Comparison of ENCODE assay signal across 16 mouse cellular contexts in the genomic region with DNA sequence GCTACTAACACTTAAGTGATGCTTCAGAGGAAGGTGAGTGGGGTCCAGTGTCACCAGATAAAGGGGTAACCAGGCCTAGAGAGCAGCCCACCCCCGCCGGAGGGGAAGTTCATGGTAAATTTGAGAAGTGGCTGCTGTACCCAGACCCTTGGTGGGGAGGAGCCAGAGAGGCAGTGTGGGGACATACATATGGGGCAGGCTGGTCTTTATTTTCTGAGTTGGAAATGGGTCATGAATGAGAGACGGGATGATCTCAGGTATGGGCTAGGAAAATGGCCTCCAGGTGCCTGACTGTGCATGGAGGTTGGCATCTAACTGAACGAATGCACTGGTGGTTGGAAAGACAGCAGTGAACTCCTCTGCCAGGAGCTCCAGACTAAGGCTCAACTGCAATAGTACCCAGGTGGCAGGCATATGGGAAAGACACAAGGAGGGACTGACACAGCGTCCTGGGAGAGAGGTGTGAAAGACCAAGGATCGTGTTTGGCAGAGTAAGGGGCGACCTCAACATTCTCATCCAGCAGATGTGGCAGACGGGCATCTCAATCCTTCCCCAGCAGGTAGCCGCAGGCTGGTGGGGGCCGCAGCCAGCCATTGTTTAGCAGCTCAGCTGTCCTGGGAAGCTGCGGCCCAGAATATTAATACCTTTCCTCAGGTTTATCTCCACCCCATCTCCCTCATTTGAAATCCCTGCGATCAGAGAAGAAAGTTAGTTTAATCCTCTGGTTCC.
DNase-seq lines count a peak whose midpoint lies in the region; ATAC-seq lines count a peak whose summit lies in the region.
"Had no signal": no experiment of that assay in that cellular context is flagged by ENCODE, and none has a peak within 500 bp of the region (broad histone marks: within the 10 kb centered on the region; RNA-seq: fewer than 3 reads in every experiment).

No protein-coding gene starts in this region.

- H3K4me1 ChIP-seq in heart, embryonic 10.5 days, result peaks cover 15% of the 10 kb centered on the region; the same call in 1 of the 2 replicates
- H3K4me1 ChIP-seq in forebrain, embryonic 13.5 days, result peaks cover 35% of the 10 kb centered on the region
- peaks cover 32% of the 10 kb centered on the region for H3K4me1 ChIP-seq in hindbrain, embryonic 15.5 days (replicated peaks)
- peaks cover 23% of the 10 kb centered on the region for H3K4me1 ChIP-seq in midbrain, embryonic 15.5 days
- H3K4me1 ChIP-seq: intestine, embryonic 15.5 days had no signal

- no peaks in the 10 kb centered on the region for H3K27me3 ChIP-seq in heart, embryonic 10.5 days (ENCODE audit: insufficient read depth, poor library complexity, severe bottlenecking)
- H3K27me3 ChIP-seq in forebrain, embryonic 13.5 days, result no peaks in the 10 kb centered on the region
- H3K27me3 ChIP-seq in hindbrain, embryonic 15.5 days, result no peaks in the 10 kb centered on the region
- H3K27me3 ChIP-seq in midbrain, embryonic 15.5 days (replicated peaks), result no peaks in the 10 kb centered on the region
- H3K27me3 ChIP-seq: intestine, embryonic 15.5 days had no signal

- WGBS in heart, embryonic 10.5 days, result 58% methylated on average over 12 of the region's 12 CpGs
- WGBS in forebrain, embryonic 13.5 days, result 48% methylated on average over 12 of the region's 12 CpGs
- 48% methylated on average over 12 of the region's 12 CpGs for WGBS in hindbrain, embryonic 15.5 days
- WGBS in midbrain, embryonic 15.5 days, result 43% methylated on average over 12 of the region's 12 CpGs

- H3K9ac ChIP-seq in forebrain, embryonic 13.5 days, result no peak overlapping the region
- H3K9ac ChIP-seq in hindbrain, embryonic 15.5 days, result no peak overlapping the region
- no peak overlapping the region for H3K9ac ChIP-seq in midbrain, embryonic 15.5 days
- H3K9ac ChIP-seq: intestine, embryonic 15.5 days had no signal

- no peak for ATAC-seq in forebrain, embryonic 13.5 days
- ATAC-seq in hindbrain, embryonic 15.5 days (ENCODE audit: low FRiP score, low read depth), result no peak
- ATAC-seq in midbrain, embryonic 15.5 days (replicated peaks), result 0 out of 2 replicates have a peak, but pooled peaks have one; percentile 10
- ATAC-seq: intestine, embryonic 15.5 days had no signal

- intact Hi-C loops in heart, postnatal 36 days (cut with DNase I), result loop anchor here (5.0 kb wide), 1 partner anchor 367 kb away; no protein-coding TSS in a partner anchor

- H3K36me3 ChIP-seq in heart, embryonic 10.5 days, result no peaks in the 10 kb centered on the region
- H3K36me3 ChIP-seq in forebrain, embryonic 13.5 days (ENCODE audit: poor library complexity, severe bottlenecking), result no peaks in the 10 kb centered on the region
- H3K36me3 ChIP-seq in hindbrain, embryonic 15.5 days, result no peaks in the 10 kb centered on the region
- H3K36me3 ChIP-seq in midbrain, embryonic 15.5 days (replicated peaks), result no peaks in the 10 kb centered on the region
- H3K36me3 ChIP-seq: embryonic facial prominence, embryonic 10.5 days; intestine, embryonic 15.5 days had no signal

- H3K9me3 ChIP-seq in heart, embryonic 10.5 days, result no peaks in the 10 kb centered on the region
- H3K9me3 ChIP-seq in forebrain, embryonic 13.5 days (replicated peaks), result no peaks in the 10 kb centered on the region
- H3K9me3 ChIP-seq in hindbrain, embryonic 15.5 days, result no peaks in the 10 kb centered on the region
- H3K9me3 ChIP-seq in midbrain, embryonic 15.5 days, result no peaks in the 10 kb centered on the region
- H3K9me3 ChIP-seq: embryonic facial prominence, embryonic 10.5 days; intestine, embryonic 15.5 days had no signal

- no peak overlapping the region for H3K4me3 ChIP-seq in heart, embryonic 10.5 days
- no peak overlapping the region for H3K4me3 ChIP-seq in forebrain, embryonic 13.5 days
- H3K4me3 ChIP-seq in hindbrain, embryonic 15.5 days, result no peak overlapping the region
- no peak overlapping the region for H3K4me3 ChIP-seq in midbrain, embryonic 15.5 days
- H3K4me3 ChIP-seq: embryonic facial prominence, embryonic 10.5 days; intestine, embryonic 15.5 days had no signal

- peak; percentile 61 for DNase-seq in heart, embryonic 10.5 days (ENCODE audit: low spot score)
- no peak for DNase-seq in heart, postnatal 36 days
- no peak for DNase-seq in cerebellum, postnatal 25 days
- no peak for DNase-seq in cerebellum, postnatal 14 days
- DNase-seq in kidney, postnatal 10 days, result no peak
- DNase-seq: cerebellum, postnatal 36 days; gastrocnemius, postnatal 25 days; heart, postnatal 14 days; lung, postnatal 14 days; thymus, adult 18-20 months had no signal

- H3K4me2 ChIP-seq in forebrain, embryonic 13.5 days, result no peak overlapping the region
- H3K4me2 ChIP-seq in hindbrain, embryonic 15.5 days, result no peak overlapping the region
- H3K4me2 ChIP-seq in midbrain, embryonic 15.5 days, result no peak overlapping the region
- H3K4me2 ChIP-seq: intestine, embryonic 15.5 days had no signal

- no peak overlapping the region for H3K27ac ChIP-seq in heart, embryonic 10.5 days
- H3K27ac ChIP-seq in forebrain, embryonic 13.5 days, result peak overlapping the region; percentile 68
- peak overlapping the region; percentile 29 for H3K27ac ChIP-seq in hindbrain, embryonic 15.5 days (replicated peaks)
- peak overlapping the region; percentile 70 for H3K27ac ChIP-seq in midbrain, embryonic 15.5 days
- H3K27ac ChIP-seq: embryonic facial prominence, embryonic 10.5 days; intestine, embryonic 15.5 days; kidney, postnatal 0 days had no signal
